Mouse (Mus musculus) B cell, adult (primary cell): ENCODE measurements around the gene Slc11a2. TPM values are rescaled to one million over a fixed set of nuclear protein-coding genes. Genes with fewer than 3 reads are reported as not detected.

Experiments used
- total RNA-seq: library from RNA; stranded (reverse); gene quantifications from 4 replicates; pipeline ENCODE4 v1.2.4, GENCODE M21; 2023; ENCODE audit not compliant: inconsistent age

Slc11a2 gene
- total RNA-seq: 14.5 to 19.1 TPM (median 16.1 TPM) in 4 replicates

DNA sequence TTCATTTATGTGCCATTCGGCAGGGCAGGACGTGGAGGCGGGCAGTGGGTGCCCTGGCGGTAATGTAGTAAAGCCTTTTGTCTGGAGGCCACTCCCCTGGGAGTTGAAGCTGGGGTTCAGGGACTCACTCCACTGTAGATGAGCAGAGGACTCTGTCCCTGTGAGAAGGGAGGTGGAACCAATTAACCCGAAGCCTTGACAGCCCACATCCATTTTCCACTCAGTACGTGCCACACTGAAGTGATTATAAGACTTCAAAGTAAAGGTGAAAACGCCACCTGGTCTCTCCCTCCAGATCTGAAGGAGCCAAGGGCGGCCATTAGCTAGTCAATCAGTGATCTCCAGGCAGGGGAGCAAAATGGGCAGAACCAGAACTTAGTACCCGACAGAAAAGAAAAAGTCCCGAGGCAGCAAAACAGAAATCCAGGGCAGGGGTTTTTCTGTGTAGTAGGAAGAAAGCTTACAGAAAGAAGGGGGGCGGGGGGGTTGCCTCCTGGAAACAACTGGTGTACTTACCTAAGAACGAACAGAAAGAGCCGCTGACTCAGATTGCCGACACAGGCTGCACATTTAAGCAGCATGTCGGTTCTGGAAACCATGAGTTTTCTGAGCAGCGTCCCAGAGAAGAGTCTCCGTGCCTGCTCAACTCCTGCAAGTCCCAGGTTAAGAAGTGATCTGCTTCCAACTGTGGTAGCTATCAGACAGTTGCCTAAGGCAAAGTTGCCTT is at the start of gene Slc11a2:
TSS of gene Slc11a2 (minus strand) at position 677 of the 727 bp plus-strand sequence.

DNA sequence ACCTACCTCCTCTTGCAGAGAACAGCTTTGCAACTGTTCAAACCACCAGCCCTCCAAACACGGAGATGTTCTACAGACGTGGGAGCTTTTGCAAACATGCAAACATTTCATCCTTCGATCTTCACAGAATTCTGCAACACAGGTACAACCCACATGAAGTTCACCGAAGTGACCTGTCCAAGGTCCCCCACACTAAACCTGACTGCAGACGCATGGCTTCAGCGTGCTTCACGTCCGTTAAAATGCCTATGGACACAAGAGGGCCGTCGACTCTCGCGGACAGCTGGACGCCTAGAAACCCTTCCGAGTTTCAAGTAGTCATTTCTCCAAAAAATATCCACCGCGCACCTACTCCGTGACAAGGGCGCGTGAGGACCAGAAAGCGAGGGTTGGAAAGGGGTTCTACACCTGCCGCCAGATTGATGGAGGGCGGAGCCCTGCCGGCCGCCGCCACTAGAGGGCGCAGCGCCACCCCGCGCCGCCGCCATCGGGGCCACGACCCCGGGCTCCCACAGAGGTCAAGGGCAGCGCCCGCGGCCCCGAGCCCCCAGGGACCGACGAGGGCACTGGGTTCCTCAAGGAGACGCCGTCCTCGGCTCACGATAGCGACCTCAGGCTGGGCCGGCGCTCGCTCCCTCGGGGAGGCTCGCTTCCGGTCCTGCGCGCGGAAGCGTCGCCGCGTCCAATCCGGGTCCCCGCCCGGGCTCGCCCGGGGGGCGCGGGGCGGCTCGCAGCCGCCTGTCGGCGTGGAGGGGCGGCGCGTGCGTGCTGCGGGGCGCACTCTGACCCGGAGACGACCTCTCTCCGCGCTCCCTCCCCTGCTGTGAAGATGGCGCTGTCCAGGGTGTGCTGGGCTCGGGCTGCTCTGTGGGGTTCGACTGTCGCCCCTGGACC is 43.7 kb upstream of the Slc11a2 start, which contains the start of gene Letmd1:
TSS of gene Letmd1 (plus strand) at position 729 of the 894 bp plus-strand sequence.

DNA sequence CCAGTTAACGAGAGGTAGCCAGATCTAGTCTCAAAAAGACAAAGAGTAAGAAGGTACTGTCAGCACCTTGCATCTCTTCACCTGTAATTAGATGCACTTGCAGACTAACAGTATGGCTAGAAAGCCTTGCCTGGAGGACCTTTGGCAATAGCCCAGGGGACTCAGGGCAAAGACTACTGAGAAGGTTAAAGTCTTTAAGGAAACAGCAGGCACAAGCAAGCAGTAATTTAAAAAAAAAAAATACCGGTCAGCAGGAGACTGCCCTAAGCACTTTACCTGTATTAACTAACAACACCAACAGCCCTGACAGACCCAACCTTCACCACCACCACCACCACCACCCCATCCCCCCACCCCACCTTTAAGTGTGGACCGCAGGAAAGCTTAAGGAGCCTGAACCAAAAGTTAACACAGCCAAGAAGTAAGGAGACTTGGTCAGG is 3.1 kb downstream of the Slc11a2 start, which contains the start of gene Gm5475:
TSS of gene Gm5475 (plus strand) at position 390 of the 440 bp plus-strand sequence.

DNA sequence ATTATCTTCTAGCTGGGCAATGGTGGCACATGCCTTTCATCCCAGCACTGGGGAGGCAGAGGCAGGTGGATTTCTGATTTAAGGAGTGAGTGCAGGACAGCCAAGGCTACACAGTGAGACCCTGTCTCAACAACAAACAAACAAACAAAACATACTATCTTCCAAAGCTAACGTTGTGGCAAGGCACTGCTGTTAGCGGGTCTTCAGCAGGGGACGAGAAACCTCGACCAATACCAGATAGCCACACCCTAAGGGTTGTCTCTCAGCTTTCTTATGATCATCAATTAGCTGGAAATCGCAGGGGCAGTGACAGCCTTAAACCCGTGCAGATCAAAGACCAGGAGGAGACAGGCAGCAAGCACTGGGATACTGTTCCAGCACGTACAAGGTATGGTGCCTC is 60.6 kb downstream of the Slc11a2 start, which contains the start of gene Higd1c:
TSS of gene Higd1c (plus strand) at position 301 of the 400 bp plus-strand sequence.

DNA sequence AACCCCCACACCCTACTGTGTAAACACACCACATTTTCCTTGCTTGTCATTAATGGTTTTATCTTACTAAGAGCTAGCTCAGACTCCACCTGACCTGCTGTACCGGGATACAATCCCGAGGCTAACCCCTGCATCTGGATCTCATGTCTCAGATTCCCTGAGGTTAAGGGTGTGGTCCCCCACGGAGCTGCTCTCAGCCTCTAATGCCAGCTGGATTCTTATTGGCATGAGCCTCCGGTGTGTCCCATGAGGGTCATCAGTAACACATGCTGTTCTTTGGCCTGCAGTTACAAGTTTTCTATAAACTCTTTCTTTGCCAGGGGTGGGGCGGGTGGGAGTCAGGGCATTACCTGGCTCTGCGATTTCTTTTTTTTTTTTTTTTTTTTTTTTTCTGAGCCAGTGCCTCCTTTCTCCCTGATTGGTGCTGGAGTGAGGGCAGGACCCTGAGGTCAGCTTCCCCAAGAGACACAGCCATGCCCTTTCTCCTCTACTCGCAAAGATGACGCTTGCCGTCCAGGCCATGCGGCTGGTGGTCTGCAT is 72.1 kb downstream of the Slc11a2 start, which contains the start of the genes Methig1 and Mettl7a2:
TSS of gene Methig1 (plus strand) at position 439 of the 540 bp plus-strand sequence.
TSS of gene Mettl7a2 (plus strand) at position 490 of the 540 bp plus-strand sequence.

Other genes with a start within 250 kb of the Slc11a2 start
- gene Atf1, start 197.3 kb downstream of the Slc11a2 start, total RNA-seq: 62.4 to 84.3 TPM (median 76.9 TPM) in 4 replicates
- gene Tmprss12, start 144.2 kb downstream of the Slc11a2 start, total RNA-seq: not detected in 4 replicates
- gene Mettl7a1, start 120.9 kb downstream of the Slc11a2 start, total RNA-seq: 13.4 to 16.4 TPM (median 15.5 TPM) in 4 replicates
- 0.61 TPM in 1 of 4 replicates, not detected in the others for gene Mettl7a3, start 90.1 kb downstream of the Slc11a2 start, total RNA-seq
- gene Methig1, start 71.9 kb downstream of the Slc11a2 start, total RNA-seq: not detected in 4 replicates
- 0.60 to 0.81 TPM (median 0.78 TPM) in 4 replicates for gene Mettl7a2, start 71.9 kb downstream of the Slc11a2 start, total RNA-seq
- not detected in 4 replicates for gene Higd1c, start 60.5 kb downstream of the Slc11a2 start, total RNA-seq
- not detected in 4 replicates for gene Gm5475, start 2.9 kb downstream of the Slc11a2 start, total RNA-seq
- 43.7 to 45.3 TPM (median 44.9 TPM) in 4 replicates for gene Letmd1, start 44.0 kb upstream of the Slc11a2 start, total RNA-seq
- gene Csrnp2, start 70.4 kb upstream of the Slc11a2 start, total RNA-seq: 4.5 to 5.4 TPM (median 4.8 TPM) in 4 replicates
- gene Tfcp2, start 126.9 kb upstream of the Slc11a2 start, total RNA-seq: 7.4 to 11.2 TPM (median 10.6 TPM) in 4 replicates
- gene Pou6f1, start 174.9 kb upstream of the Slc11a2 start, total RNA-seq: 63.3 to 71.9 TPM (median 66.7 TPM) in 4 replicates
- 518 to 607 TPM (median 587 TPM) in 4 replicates for gene Dazap2, start 190.3 kb upstream of the Slc11a2 start, total RNA-seq
- gene Smagp, start 211.9 kb upstream of the Slc11a2 start, total RNA-seq: 12.1 to 19.1 TPM (median 14.6 TPM) in 4 replicates
- 169 to 175 TPM (median 173 TPM) in 4 replicates for gene Bin2, start 244.5 kb upstream of the Slc11a2 start, total RNA-seq